Mouse (Mus musculus): ENCODE data around the gene Snd1. TPM values are rescaled to one million over a fixed set of nuclear protein-coding genes. Genes with fewer than 3 reads are reported as not detected.

Gene Snd1
- polyA plus RNA-seq, 1 experiment: 138 TPM

DNA sequence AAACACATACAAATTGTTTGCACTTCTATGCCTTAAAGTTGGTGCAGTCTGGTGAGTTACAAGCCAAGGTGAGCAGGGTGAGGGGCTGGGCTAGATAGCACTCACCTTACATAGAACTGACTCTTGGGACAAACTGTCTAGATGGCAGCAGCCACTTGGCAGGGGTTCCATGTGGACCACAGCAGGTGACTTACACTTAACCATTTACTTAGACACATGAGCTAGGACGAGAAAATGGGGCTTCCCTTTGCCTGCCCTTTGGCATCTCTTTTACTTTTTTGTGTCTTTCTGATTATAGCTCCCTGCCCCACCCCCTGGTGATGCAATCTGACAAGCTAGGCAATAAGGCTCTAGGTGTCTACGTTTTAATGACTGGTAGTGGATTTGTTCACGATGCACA lies 274.3 kb downstream of the Snd1 start:
- TF ChIP-seq CTCF (IDR thresholded peaks at IDR 0.05; ENCODE audit: borderline replicate concordance, insufficient read depth, low read length) (no peak), POLR2A (IDR thresholded peaks at IDR 0.05; ENCODE audit: low read depth, low read length) (no peak)
- Histone ChIP-seq H3K4me1 (ENCODE audit: control insufficient read depth, insufficient read depth, low read length) (no peaks in the 10 kb centered on the region), H3K4me3 (ENCODE audit: insufficient read depth, low read length) (no peak overlapping the region), H3K27ac (ENCODE audit: insufficient read depth, low read length) (no peak overlapping the region)

- TF ChIP-seq POLR2A (IDR thresholded peaks at IDR 0.05; ENCODE audit: low read depth, low read length) (no peak), CTCF (IDR thresholded peaks at IDR 0.05; ENCODE audit: borderline replicate concordance, insufficient read depth, low read length) (no peak)
- Histone ChIP-seq H3K4me1 (ENCODE audit: control insufficient read depth, insufficient read depth, low read length) (no peaks in the 10 kb centered on the region), H3K4me3 (ENCODE audit: insufficient read depth, low read length) (no peak overlapping the region), H3K27ac (ENCODE audit: insufficient read depth, low read length) (no peak overlapping the region)
Observed at GRCm38 (mm10) chr6:28751186-28751585, 276.2 kb downstream of the Snd1 start.

DNA sequence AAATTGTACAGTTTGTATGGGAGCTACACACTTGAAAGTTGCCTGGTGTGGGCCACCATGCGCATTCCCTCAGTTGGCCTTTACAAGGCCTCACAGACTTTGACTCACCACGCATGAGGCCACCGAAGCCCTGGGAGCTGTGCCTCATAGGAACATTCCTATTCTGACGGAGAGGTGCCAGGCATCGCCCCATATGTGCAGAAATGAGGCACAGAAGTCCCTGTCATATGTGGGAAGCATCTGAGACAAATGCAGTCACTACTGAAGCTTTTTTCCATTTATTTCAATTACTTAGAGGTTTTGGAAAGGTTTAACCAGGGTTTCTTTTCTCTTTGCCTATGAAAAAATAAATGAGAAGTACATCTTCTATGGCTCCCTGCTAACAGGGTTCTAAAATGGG lies 278.3 kb downstream of the Snd1 start:
- H3K4me1 ChIP-seq (ENCODE audit: control insufficient read depth, insufficient read depth, low read length): no peaks in the 10 kb centered on the region
- no peak overlapping the region for H3K4me3 ChIP-seq (ENCODE audit: insufficient read depth, low read length)
- TF ChIP-seq CTCF (IDR thresholded peaks at IDR 0.05; ENCODE audit: borderline replicate concordance, insufficient read depth, low read length): no peak
- TF ChIP-seq POLR2A (IDR thresholded peaks at IDR 0.05; ENCODE audit: low read depth, low read length): no peak
- no peak overlapping the region for H3K27ac ChIP-seq (ENCODE audit: insufficient read depth, low read length)

DNA sequence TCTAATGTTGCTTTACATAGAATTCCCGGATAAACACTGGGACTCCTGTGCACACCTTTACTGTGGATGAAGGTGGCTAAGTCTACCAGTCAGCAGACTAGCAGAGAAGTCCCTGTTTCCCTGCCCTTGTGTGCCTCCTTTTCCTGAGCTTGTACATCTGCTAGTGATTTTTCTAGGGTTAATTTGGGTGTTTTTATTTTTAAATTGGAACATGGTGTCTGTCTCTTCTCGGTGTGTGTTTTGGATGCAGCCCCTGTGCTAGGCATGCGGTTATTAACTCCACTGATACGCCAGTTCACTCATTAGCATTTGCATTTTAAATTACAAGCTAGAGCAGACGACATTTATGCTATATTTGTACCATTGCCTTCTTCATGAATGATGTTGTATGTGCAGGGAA lies 278.7 kb downstream of the Snd1 start:
- no peaks in the 10 kb centered on the region for H3K4me1 ChIP-seq (ENCODE audit: control insufficient read depth, insufficient read depth, low read length)
- TF ChIP-seq POLR2A (IDR thresholded peaks at IDR 0.05; ENCODE audit: low read depth, low read length) (no peak), CTCF (IDR thresholded peaks at IDR 0.05; ENCODE audit: borderline replicate concordance, insufficient read depth, low read length) (no peak)
- H3K27ac ChIP-seq (ENCODE audit: insufficient read depth, low read length): no peak overlapping the region
- H3K4me3 ChIP-seq (ENCODE audit: insufficient read depth, low read length): no peak overlapping the region

DNA sequence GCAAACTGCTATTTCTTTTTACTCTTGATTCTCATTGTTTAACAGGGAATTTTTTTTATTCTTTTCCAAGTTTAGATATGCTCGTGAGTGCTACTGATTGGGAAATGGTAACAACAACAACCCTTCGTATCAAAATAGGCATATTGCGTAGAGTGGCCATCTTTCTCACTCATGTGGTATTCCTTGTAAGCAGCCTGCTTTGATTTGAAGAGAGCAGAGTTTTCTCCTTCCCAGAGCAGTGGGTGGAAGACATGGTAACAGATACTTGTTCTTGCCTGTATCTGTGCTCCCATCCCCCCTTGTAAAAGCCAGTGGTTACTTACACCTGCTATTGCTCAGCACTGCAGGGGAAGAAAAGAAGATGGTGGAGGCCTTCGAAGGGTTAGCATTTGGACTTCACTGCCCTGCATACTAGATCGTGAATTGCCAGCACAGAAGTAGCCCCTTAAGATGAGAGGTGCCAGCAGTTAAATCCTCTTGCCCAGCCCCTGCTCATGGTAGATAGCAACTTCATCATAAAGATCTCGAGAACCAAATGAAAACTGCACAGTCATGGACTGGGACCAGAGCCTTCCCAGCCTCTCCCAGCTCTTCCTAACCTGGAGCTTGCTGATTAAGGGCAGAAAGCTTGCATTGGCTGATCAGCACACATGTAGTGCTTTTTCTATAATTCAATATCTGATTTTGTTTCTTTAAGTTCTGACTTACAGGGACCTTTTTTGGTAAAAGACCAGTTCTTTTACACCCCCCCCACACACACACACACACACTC lies 279.4 kb downstream of the Snd1 start:
- TF ChIP-seq CTCF (IDR thresholded peaks at IDR 0.05; ENCODE audit: borderline replicate concordance, insufficient read depth, low read length) (no peak), POLR2A (IDR thresholded peaks at IDR 0.05; ENCODE audit: low read depth, low read length) (no peak)
- H3K27ac ChIP-seq (ENCODE audit: insufficient read depth, low read length): no peak overlapping the region
- no peak overlapping the region for H3K4me3 ChIP-seq (ENCODE audit: insufficient read depth, low read length)
- H3K4me1 ChIP-seq (ENCODE audit: control insufficient read depth, insufficient read depth, low read length): no peaks in the 10 kb centered on the region; the same call in 1 of the 2 replicates

DNA sequence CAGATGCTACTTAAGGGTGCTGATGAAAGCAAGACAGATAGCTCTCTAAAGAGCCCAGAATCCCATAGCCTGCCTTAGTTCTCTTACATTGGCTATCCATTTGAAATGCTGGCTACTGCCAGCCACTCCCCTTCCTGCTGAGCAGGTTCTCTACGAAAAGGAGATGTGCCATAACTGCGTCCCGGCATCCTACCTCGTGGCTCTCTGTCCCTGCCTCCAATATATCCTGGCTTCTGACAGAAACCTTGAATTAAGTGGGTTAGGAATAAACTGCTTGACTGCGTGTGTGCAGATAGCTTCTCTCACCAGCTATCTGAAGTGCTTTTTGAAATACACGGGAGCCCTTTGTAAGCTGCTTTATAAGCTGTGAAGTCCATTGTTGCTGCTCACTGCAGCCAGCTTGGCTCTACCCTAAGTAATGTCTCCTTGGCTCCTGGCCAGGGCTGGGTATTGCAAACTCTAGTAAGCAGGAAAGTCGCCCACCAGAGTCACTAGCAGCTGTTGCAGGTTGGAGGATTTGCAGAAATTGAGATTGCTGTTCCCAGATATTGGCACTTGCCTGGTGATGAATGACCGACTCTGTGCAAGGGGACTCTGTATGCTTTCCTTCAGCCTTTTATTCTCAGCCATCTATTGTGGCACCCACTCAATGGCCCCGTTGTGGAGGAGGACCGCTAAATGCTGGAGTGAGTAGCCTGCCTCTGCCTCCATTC lies 281.5 kb downstream of the Snd1 start:
- no peak for TF ChIP-seq CTCF (IDR thresholded peaks at IDR 0.05; ENCODE audit: borderline replicate concordance, insufficient read depth, low read length)
- no peak for TF ChIP-seq POLR2A (IDR thresholded peaks at IDR 0.05; ENCODE audit: low read depth, low read length)
- H3K4me1 ChIP-seq (ENCODE audit: control insufficient read depth, insufficient read depth, low read length): no peaks in the 10 kb centered on the region; the same call in 1 of the 2 replicates
- H3K27ac ChIP-seq (ENCODE audit: insufficient read depth, low read length): no peak overlapping the region
- no peak overlapping the region for H3K4me3 ChIP-seq (ENCODE audit: insufficient read depth, low read length)

GRCm38 (mm10) chr6:28758293-28758692 lies 283.4 kb downstream of the Snd1 start:
- no peaks in the 10 kb centered on the region; the same call in 1 of the 2 replicates for H3K4me1 ChIP-seq (ENCODE audit: control insufficient read depth, insufficient read depth, low read length)

GRCm38 (mm10) chr6:28761728-28762127 lies 286.8 kb downstream of the Snd1 start:
- TF ChIP-seq CTCF (IDR thresholded peaks at IDR 0.05; ENCODE audit: borderline replicate concordance, insufficient read depth, low read length): no peak
- TF ChIP-seq POLR2A (IDR thresholded peaks at IDR 0.05; ENCODE audit: low read depth, low read length): no peak
- no peak overlapping the region for H3K27ac ChIP-seq (ENCODE audit: insufficient read depth, low read length)
- H3K4me1 ChIP-seq (ENCODE audit: control insufficient read depth, insufficient read depth, low read length): no peaks in the 10 kb centered on the region; the same call in 1 of the 2 replicates

More at GRCm38 (mm10) chr6:28758293-28758692, 283.4 kb downstream of the Snd1 start:
- TF ChIP-seq POLR2A (IDR thresholded peaks at IDR 0.05; ENCODE audit: low read depth, low read length) (no peak), CTCF (IDR thresholded peaks at IDR 0.05; ENCODE audit: borderline replicate concordance, insufficient read depth, low read length) (no peak)
- Histone ChIP-seq H3K4me3 (ENCODE audit: insufficient read depth, low read length) (no peak overlapping the region), H3K27ac (ENCODE audit: insufficient read depth, low read length) (no peak overlapping the region)

GRCm38 (mm10) chr6:28762132-28762775 lies 287.3 kb downstream of the Snd1 start:
- Histone ChIP-seq H3K27ac (ENCODE audit: insufficient read depth, low read length) (no peak overlapping the region), H3K4me1 (ENCODE audit: control insufficient read depth, insufficient read depth, low read length) (no peaks in the 10 kb centered on the region; the same call in 1 of the 2 replicates), H3K4me3 (ENCODE audit: insufficient read depth, low read length) (no peak overlapping the region)
- TF ChIP-seq CTCF (IDR thresholded peaks at IDR 0.05; ENCODE audit: borderline replicate concordance, insufficient read depth, low read length) (no peak), POLR2A (IDR thresholded peaks at IDR 0.05; ENCODE audit: low read depth, low read length) (no peak)

More at GRCm38 (mm10) chr6:28761728-28762127, 286.8 kb downstream of the Snd1 start:
- H3K4me3 ChIP-seq (ENCODE audit: insufficient read depth, low read length): no peak overlapping the region

All from embryonic fibroblast, embryonic 13.5 days (primary cell).